Mouse (Mus musculus) kidney, adult 2 months (tissue): ENCODE results near the gene Sult6b2.

Experiments used
- CTCF ChIP-seq: fragments of 200-500 bp; conservative IDR thresholded peaks from 2 replicates; pipeline ENCODE4 v1.5.1; 2011; ENCODE audit warnings: low read depth, mild to moderate bottlenecking, control low read depth, low read length, moderate library complexity, mixed read lengths; ENCODE audit not compliant: insufficient read depth, insufficient read length
- POLR2A ChIP-seq: fragments of 200-500 bp; IDR thresholded peaks from one replicate; pipeline ENCODE4 v1.6.1; 2011; ENCODE audit warnings: low read depth, low read length, control low read depth

DNA sequence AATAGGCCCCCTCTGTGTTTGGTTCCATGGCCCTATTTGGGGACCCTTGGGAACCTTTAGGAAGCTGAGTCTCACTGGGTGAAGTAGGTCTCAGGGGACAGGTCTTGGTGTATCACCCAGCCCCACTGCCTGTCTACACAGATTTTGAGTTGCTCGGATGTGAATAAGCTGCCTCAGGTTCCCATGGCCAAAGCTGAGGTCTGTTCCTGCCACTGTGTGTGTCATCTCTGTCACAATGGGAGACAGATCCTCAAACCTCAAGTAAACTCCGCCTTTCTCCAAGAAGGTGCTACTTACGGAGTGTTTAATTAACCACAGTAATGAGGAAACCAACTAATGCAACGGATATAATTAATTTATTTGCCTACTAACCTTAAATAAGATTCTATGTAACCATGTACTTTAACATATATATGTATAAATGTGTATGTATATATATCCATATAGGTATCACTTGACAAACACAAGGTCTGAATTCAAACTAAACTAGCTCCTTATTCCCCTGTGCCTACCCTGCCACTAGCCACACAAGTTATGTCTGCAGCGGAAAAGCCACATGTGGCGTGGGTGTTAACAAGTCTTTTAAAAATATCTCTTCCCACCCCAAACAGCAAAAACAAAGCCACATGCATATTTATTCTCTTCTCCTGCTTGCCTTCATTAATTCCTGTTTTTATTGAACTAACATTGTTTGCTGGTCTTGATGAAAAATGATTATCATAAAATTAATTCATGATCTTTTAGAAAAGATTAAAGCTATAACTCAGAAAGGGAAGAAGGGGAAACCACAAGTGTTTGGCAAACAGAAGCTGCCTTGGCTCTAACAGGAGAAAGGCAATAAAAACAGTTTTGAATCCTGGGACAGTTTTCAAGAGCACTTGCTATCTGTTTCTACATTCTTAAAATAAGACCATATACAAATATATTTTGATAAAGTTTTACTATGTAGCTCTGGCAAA, 48.4 kb upstream of the Sult6b2 start:
- TF ChIP-seq CTCF (no peak), POLR2A (no peak)
